Mouse (Mus musculus): Measurements from ENCODE around the gene Safb.
"Not testable (repeated sequence)": the region's sequence is repeated elsewhere in the genome, so short reads cannot be mapped to it uniquely, and the experiment has no call there.

The Safb gene

DNA sequence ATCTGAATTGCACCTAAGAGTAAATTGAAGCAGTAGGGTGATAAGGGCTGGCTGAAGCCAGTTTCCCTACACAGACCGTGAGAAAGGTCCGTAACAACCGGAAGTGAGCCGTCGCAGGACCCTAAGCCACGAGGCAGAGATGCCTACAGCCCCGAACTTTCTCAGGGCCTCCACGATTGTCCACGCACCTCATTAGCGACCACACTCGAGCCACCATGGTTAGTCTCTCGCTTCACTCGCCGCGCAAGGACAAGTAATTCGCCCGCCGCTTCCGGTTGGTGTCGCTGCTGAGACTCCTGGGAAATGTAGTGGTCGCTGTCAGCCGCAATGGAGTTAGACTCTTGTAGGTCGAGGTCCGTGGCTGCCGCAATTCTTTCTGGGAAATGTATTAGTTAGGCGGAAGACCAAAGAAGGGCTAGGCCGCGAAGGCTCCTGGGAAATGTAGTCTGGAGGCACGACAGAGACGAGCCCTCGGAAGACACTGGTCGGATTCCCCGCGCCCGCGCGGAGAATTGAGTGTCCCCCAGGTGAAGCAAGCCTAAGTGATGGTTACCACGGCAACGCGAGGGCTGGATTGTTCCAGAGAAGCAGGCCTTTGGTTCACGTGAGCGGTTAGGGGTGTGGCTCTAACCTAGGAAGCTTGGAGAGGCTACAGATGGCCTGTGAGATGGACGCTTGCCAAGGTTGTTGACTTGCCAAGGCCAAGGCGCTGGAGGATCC is 25.0 kb downstream of the Safb start, which contains the start of gene 2410015M20Rik:
Gene 2410015M20Rik, minus strand, starts transcription at position 320 of the 720 bp plus-strand sequence.
- DNase-seq (ENCODE audit: low read depth): peak; percentile 94

DNA sequence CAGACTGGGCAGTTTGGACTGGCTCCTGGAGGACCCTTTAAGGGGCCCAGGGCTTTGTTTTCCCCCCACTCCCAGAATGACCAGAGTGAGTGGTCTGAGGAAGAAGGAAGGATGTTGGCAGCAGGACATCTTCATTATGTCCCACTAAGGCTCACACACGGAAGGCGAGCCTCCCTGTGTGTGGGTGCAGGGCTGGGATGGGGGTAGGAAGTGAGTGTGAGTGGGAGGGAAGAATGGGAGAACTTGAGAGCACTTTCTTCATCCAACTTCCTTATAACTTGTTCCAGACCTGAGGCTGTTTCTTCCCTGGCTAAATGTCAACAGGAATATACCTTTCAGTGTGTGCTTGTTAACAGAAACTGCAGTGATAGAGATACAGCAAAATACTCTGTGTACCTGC is 26.7 kb downstream of the Safb start:
- DNase-seq (ENCODE audit: low read depth): no peak

DNA sequence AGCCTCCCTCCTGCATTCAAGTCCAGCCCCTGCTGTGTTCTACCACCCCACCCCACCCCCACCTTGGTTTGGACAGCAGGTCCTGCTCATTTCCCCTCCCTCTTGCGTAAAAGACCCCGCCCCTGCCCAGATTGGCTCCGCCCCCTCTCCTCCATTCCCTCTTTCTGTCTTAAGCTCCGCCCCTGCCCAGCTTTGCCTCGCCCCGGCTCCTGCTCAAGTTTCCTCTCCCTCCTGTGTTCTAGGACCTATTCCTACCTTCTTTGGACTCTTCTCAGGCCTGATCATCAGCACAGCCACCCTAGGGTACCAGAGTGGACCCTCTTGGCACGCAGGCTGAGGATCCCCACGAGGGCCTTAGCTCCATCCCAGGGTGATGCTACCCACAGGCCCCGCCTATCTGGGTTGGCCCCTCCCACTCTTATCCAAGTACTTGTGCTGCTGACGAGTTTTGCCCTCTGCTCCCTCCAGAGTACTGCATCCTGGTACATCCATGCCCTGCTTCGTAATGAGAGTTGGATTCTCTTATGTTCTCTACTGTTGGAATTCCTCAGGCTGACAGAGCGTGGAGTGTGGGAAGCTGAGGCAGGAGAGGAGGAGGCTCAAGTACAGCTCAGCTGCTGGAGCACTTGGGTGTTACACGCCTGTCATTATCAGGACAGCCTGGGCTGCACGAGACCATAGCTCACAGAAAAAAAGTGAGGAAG is 27.4 kb downstream of the Safb start:
- no peak for DNase-seq (ENCODE audit: low read depth)

DNA sequence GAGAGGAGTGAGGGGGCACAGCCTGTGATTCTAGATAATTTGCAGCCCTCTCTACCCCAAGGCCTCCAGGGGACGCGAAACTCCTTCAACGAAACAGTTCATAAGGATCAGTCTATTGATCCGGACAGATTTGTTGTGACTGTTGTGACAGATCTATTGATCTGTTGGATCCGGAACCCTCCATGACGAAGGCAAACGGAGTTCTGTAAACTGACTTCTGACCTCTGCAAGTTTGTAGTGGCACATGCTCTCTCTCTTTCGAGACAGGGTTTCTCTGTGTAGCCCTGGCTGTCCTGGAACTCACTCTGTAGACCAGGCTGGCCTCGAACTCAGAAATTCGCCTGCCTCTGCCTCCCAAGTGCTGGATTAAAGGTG is 27.9 kb downstream of the Safb start:
- not testable (repeated sequence) for DNase-seq (ENCODE audit: low read depth)

DNA sequence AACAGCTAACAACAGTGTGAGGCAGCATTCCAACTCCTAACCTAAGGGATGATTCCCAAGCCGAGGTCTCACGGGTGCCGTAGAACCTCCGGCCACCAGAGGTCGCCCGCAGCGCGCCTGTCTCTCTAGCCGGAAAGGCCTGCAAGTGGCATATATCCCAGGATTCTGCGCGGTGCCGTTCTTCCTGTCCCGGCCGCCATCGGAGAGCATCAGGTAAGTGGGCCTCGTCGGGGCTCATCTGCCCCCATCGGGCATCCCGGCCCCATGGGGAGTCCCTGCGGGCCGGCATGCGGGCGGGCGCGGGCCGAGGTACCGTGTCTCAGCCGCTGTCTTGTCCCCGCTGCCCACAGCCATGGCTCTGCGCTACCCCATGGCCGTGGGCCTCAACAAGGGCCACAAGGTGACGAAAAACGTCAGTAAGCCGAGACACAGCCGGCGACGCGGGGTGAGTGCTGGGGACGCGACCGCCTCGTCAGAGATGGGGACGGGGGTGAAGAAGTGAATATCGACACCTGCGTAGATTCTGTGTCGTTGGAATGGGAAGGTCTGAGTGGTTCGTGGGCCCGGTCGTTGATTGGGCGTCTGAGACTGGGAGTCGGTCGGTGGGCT is 28.7 kb downstream of the Safb start, which contains the start of gene Rpl36:
Gene Rpl36, plus strand, starts transcription at position 181 of the 609 bp plus-strand sequence.
- DNase-seq (ENCODE audit: low read depth): peak; percentile 80

DNA sequence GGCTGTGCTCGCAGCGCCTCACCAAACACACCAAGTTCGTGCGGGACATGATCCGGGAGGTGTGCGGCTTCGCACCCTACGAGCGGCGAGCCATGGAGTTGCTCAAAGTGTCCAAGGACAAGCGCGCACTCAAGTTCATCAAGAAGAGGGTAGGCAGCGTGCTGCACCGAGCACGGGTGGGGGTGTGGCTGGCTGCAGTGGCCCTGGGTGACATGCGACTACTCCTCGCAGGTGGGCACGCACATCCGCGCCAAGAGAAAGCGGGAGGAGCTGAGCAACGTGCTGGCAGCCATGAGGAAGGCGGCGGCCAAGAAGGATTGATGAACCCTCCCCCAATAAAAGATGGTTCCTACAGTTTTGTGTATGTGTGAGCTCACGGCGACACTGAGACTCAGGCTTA is 29.3 kb downstream of the Safb start:
- DNase-seq (ENCODE audit: low read depth): not testable (repeated sequence)

DNA sequence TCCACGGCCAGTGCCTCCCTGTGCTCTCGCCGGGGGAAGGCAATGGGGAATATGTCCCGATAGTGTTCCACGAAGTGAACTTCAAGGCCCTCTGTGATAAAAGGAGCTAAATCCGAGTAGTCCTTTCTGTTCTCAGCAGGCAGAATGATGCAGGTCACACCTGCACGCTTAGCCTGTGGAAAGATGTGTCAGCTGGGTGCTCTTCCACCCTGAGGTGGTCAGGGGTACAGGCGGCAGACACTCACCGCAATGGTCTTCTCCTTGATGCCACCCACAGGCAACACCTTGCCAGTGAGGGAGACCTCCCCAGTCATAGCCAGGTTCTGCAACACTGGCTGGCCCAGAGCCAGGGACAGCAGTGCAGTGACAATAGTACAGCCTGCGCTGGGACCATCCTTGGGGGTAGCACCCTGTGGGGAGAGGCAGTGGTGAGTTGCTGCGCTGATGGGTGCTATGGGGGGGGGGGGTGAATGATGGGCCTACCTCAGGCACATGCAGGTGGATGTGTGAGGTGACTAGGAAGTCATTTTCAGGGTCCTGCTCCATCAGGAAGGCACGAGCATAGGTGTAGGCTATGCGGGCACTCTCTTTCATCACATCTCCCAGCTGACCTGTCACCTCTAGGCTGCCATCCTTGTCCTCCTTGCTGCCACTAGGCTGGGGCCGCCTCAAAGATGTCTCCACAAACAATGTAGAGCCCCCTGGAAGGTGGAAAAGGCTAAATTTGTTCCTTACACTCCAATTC is 29.9 kb downstream of the Safb start:
- DNase-seq (ENCODE audit: low read depth): no peak

DNA sequence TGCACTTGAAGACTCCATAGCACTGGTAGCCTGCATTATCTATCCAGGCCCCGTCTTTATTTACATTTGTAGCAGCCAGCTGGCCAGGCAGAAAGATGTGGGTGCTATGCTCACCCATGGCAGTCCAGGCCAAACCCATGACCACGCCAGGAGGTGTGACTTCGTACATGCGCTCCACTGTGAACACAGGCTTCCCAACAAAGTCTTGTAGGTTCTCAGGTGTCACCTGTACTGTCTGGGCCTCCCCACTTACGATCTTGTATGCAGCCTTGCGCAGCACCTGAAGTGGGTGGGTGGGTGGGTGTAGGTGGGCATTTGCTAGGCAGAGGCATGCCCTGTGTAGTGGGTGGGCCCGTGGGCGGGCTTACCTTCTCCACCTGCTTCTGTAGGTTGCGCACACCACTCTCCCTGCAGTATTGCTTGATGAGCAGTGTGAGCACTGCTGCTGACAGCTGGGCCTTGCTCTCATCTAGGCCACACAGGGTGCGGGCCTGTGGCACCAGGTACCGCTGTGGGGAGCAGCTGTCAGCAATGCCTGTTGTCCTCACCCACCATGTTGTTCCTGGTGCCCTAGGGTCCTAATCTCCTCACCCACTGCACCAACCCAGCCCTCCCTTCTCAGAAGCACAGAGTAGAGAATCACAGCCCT is 30.6 kb downstream of the Safb start:
- no peak for DNase-seq (ENCODE audit: low read depth)

DNA sequence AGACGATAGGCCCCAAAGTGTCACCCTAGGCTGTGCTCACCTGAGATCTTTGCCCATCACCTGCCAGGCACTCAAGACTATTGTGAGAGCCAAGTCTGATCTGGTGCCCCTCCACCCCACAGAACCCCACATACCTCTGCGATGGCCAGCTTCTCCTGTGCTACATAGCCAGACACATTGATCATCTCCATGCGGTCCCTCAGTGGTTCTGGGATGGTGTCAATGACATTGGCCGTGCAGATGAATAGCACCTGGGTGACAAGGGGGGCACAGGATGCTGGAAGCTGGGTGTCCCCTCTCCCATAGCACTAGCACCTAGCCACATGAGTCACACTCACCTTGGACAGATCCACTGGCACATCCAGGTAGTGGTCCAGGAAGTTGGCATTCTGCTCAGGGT is 31.2 kb downstream of the Safb start:
- DNase-seq (ENCODE audit: low read depth): no peak

DNA sequence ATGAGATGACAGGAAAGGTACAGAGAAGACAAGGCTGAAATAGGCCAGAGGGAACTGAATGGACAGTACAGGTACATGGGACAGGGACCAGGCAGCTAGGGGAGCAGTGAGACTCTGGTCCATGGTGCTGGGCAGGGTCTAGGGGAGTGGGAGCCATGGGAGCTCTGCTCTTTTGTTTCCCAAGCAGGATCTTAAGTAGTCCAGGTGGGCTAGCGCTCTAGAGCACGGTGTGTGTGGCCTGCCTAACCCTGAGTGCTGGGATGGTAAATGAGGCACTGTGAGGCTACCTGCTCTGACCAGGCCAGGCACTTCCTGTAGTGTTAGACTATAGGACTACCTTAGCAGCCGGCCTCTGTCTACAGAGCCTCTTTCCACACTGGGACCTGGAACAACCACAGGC is 32.1 kb downstream of the Safb start:
- DNase-seq (ENCODE audit: low read depth): no peak

DNA sequence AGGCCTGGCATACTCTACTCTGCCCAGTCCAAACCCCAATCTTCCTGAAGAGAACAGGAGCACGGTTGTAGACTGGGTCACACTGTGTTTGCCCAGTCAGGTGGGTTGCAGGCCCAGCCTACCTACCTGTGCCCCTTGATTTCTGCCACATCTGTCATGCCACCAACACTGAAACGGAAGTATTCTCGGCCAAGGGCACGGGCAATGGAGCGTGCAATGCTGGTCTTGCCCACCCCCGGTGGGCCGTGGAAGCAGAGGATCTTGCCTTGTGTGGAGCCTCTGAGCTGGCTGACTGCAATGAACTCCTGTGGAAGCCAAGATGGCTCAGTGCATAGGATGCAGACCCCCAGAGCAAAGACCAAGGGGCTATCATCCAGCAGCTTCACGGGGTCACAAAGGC is 33.0 kb downstream of the Safb start:
- DNase-seq (ENCODE audit: low read depth): no peak

DNA sequence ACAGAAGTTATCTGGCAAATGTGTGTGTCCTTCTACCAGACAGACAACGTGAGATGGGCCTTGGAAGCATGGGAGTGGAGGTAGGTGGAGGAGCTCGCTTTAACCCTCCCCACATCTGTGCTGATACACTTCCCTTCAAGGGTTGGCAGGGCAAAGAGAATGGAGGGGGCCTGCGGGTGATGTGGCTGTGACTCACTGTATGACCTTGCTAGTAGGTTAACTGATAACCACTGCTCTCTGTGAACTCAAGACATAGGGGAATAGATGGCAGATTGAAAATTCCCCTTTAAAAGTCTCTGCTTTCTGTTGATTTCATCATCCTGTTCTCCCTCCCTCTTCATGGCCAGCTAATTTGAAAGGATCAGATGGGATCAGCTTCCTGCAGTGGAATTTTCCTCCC is 40.9 kb downstream of the Safb start:
- DNase-seq (ENCODE audit: low read depth): no peak

DNA sequence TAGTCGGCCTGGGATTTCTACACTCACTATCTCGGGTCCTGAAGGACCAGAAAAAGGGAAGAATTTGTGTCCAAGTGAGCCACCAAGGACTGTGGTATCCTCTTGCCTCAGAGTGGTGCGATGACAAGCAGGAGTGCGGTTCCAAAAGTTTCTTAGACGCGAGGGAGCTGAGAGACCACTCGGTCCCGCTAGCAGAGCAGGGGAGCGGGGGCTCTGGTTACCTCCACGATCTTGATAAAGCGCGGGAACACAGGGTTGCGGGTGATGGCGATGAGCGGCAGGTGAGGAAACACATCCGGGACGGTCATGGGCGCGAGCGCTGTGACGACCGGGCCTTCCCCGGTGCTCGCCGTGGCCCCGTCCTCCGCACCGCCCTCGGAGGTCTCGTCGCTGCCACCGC is 41.6 kb downstream of the Safb start:
- DNase-seq (ENCODE audit: low read depth): no peak

DNA sequence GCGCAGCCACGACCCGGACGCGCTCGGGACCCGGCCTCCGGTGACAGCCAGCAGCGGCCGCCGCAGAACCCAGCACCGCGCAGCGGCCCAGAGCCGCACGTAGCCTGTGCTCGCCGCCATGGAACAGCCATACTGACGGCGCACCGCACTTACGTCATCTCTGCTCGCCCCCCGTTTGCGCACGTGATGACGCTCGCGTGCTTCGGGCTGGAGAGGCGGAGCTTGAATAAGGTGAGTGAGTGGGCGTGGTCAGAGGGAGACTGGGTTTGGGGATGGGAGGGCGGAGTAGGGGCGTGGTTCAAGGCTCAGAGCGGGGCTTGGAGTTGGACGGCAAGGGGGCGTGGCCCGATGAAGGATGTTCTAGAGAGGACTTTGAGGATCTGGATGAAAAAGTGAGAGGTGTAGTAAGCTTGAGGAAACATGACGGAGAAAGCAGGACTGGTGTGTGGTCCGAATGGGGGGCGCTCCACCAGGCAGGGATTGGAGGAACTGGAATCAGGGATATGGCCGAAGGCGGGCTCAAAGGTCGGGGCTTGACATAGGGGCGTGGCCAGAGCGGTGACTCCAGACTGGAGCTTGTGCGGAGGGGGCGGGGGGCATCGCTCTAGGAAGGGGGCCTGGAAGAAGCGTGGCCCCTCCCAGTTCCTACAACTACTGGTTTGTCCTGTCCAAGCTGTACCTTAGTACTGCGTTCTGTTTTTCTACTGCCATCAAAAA is 42.3 kb downstream of the Safb start, which contains the start of gene Lonp1:
Gene Lonp1, minus strand, starts transcription at position 134 of the 717 bp plus-strand sequence.
- DNase-seq (ENCODE audit: low read depth): peak; percentile 91

DNA sequence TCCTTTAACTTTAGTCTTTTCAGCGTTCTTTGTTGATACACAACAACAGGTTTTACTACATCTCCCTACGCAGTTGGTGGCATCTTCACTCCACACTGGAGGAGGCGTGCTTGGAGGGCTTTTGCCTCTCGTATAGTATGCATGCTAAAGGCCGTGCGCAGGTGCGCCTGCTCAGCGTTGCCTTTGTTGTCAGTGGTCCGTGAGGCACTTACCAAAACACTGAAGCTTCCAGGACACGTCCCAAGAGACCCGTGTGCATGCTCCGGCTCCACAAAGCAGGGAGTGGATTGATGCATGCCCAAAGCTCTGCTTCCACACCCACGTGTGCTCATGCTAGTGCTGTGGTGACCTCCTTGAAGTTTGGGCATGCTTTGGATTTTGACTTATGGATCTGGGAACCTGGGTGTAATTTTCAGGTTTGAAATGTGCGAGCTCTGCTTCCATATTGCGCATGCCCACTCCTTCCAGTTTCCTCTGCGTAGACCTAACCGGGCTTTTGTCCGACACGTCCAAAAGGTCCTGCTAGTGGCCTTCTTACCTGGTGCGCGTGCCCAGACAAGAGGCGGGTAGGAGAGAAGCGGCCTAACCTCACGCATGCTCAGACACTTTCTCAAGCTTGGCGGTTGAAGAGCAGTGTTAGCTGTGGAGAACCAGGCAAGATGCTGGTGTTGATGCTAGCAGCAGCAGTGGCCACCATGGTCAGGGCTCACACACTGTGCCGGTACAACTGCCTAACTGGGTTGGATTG is 43.1 kb downstream of the Safb start, which contains the start of gene Catsperd:
Gene Catsperd, plus strand, starts transcription at position 614 of the 748 bp plus-strand sequence.
- DNase-seq (ENCODE audit: low read depth): no peak

DNA sequence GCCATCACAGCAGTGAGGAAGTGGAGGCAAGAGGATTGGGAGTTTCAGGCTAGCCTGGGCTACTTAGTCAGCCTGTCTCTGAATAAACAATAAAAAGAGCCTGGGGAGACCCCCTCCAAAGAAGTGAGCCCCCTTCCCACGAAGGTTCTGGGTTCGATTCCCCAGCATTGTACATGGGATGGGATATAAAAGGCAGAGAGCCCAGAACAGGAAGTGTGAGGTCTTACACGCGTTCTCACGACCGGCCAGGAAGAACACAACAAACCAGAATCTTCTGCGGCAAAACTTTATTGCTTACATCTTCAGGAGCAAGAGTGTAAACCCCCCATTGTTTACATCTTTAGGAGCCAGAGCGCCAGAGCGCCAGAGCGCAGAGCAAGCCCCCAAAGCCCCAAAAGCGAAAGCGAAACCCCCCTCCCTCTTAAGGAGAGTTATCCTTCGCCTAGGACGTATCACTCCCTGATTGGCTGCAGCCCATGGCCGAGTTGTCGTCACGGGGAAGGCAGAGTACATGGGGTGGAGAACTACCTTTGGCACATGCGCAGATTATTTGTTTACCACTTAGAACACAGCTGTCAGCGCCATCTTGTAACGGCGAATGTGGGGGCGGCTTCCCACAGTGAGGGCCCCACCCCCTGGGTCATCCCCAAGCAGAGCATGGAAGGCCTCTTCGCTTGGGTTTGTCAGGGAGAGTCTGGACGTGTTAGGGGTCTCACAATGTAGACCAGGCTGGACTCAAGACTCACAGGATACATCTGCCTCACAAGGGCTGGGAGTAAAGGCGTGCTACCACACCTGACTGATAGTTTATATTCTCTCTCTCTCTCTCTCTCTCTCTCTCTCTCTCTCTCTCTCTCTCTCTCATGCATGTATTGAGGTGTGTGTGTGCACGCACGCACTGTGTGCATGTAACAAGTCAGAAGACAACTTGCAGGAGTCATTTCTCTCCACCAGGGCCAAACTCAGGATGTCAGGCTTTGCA is 45.5 kb downstream of the Safb start:
- not testable (repeated sequence) for DNase-seq (ENCODE audit: low read depth)

DNA sequence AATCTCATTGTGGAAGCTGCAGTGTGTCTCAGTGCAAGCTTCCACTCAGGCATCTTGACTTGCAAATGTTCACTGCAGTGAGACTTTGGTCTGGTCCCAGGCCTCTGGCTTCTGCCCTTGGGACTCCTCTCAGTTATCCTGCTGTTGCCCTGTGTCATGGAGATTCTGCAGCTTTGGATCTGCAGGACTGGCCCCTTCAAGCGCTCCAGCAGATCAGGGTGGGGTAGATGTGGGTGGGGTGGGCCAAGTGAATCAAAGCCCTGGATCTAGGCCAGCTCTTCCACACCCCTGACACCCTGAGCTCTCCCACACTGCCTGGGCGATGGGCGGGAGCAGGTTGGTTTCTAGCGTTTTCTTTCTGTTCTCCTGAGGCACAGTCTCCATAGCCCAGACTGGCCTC is 47.2 kb downstream of the Safb start:
- no peak for DNase-seq (ENCODE audit: low read depth)

DNA sequence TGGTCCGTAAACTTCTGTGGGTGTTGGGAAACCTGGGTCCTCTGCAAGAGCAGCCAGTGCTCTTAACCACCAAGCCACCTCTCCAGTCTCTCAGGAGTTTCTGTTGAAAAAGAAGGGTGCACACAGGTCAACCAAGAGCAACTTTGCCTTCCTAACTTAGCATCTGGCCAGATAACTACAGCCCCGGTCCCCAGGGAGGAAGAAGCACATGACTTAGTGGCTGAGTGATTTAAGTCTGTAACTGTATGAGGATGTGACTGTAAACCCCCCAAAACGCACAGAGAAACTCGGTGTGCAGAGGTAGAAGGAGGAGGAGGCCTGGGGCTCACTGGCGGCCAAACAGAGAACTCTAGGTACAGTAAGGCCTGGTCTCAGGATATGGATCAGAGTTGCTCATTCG is 49.4 kb downstream of the Safb start:
- no peak for DNase-seq (ENCODE audit: low read depth)

DNA sequence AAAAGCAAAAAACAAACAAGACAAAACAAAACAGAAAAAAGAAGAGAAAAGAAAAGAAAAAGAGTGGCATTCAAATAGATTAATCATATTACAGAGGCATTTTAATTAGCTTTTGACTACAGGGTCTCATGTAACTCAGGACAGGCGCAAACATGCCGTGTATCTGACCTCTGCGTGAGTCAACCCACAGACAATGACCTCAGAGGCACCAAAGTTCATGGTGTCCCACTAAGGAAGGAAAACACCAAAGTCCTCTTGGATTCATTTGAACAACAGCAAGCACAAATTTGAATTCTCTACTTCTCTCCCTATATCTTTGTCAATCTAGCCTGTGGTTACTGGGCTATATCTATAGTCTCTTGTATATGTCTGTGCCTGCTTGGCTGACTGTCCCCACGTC is 58.6 kb downstream of the Safb start:
- no peak for DNase-seq (ENCODE audit: low read depth)

Measured in fibroblast of lung, adult 2 months (primary cell).